Mouse (Mus musculus) hindbrain, embryonic 15.5 days (tissue): ENCODE results near the gene Slc26a1. TPM values are rescaled to one million over a fixed set of nuclear protein-coding genes. Genes with fewer than 3 reads are reported as not detected.

ENCODE experiments used
- ATAC-seq: fragments of 200-750 bp; cut with Nextera tagmentation; 2 replicates; pipeline ENCODE4 v1.8.0; 2017; ENCODE audit warnings: low read depth, moderate number of reproducible peaks, moderate TSS enrichment; ENCODE audit not compliant: low FRiP score
- H3K27ac ChIP-seq: fragments of 300-500 bp; sonication (generic); replicated peaks from 2 replicates; pipeline ENCODE4 v1.5.1; 2015; ENCODE audit warnings: mild to moderate bottlenecking, inconsistent platforms
- H3K27me3 ChIP-seq: fragments of 300-500 bp; sonication (generic); 2 replicates; pipeline ENCODE4 v1.6.1; 2015; ENCODE audit warnings: control low read depth, inconsistent platforms
- H3K36me3 ChIP-seq: fragments of 300-500 bp; sonication (generic); 2 replicates; pipeline ENCODE4 v1.6.1; 2015; ENCODE audit warnings: control low read depth, inconsistent platforms
- H3K4me1 ChIP-seq: fragments of 300-500 bp; sonication (generic); replicated peaks from 2 replicates; pipeline ENCODE4 v1.6.1; 2015; ENCODE audit warnings: control low read depth, inconsistent platforms
- H3K4me2 ChIP-seq: fragments of 300-500 bp; sonication (generic); 2 replicates; pipeline ENCODE4 v1.6.1; 2015; ENCODE audit warnings: moderate library complexity, mild to moderate bottlenecking, inconsistent platforms
- H3K4me3 ChIP-seq: fragments of 300-500 bp; sonication (generic); 2 replicates; pipeline ENCODE4 v1.5.1; 2015; ENCODE audit warnings: mild to moderate bottlenecking, inconsistent platforms
- H3K9ac ChIP-seq: fragments of 300-500 bp; sonication (generic); 2 replicates; pipeline ENCODE4 v1.6.1; 2015; ENCODE audit warnings: inconsistent platforms
- H3K9me3 ChIP-seq: fragments of 300-500 bp; sonication (generic); 2 replicates; pipeline ENCODE4 v1.6.1; 2016; ENCODE audit warnings: control low read depth, inconsistent platforms
- WGBS: fragments of 180-500 bp; shearing (Covaris S2); methylation state at CpG from one replicate; pipeline ENCODE4 v1.1.7; 2015; 5-methylcytosine and 5-hydroxymethylcytosine counted together
- polyA plus RNA-seq: library from polyadenylated mRNA; unstranded; fragments of >200 nt; fragmentation: Nextera tagmentation; extraction: Ambion mirVana; gene quantifications from 2 replicates; pipeline ENCODE4 v1.2.1, GENCODE M21; 2015

Slc26a1 gene
- polyA plus RNA-seq, 1 experiment from 2014 or later, result 3.0 TPM

DNA sequence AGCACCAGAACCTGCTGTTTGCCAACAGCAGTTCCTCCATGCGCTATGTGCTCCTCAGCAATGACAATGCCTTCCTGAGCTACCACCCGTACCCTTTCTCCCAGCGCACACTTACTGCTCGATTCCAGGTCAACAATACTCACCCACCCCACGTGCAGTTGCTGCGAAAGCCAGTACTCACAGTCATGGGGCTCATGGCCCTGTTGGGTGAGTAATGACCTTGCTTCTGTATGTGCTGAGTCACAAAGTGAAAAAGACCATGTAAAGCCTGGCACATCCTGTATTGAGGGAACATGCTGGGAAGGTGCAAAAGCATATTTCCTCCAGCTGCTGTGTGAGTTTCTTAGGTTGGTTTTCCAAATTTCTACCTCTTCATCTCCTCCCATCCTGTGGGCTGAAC, 5.5 kb upstream of the Slc26a1 start:
- H3K9ac ChIP-seq, result no peak overlapping the region
- no peak overlapping the region for H3K4me2 ChIP-seq
- H3K27me3 ChIP-seq, result no peaks in the 10 kb centered on the region
- H3K4me1 ChIP-seq, result peaks cover 16% of the 10 kb centered on the region
- no peak overlapping the region for H3K4me3 ChIP-seq
- ATAC-seq, result no peak
- H3K27ac ChIP-seq, result no peak overlapping the region
- H3K36me3 ChIP-seq, result no peaks in the 10 kb centered on the region
- 92% methylated on average over 6 of the region's 6 CpGs for WGBS
- H3K9me3 ChIP-seq, result no peaks in the 10 kb centered on the region

- WGBS, result 56% methylated on average over 3 of the region's 3 CpGs
- Histone ChIP-seq H3K4me1 (peaks cover 16% of the 10 kb centered on the region), H3K4me3 (no peak overlapping the region), H3K9me3 (no peaks in the 10 kb centered on the region), H3K9ac (no peak overlapping the region), H3K27me3 (no peaks in the 10 kb centered on the region), H3K36me3 (no peaks in the 10 kb centered on the region), H3K4me2 (no peak overlapping the region), H3K27ac (no peak overlapping the region)
- no peak for ATAC-seq
These were observed 4.5 kb upstream of the Slc26a1 start for GRCm38 (mm10) chr5:108679909-108680308.

DNA sequence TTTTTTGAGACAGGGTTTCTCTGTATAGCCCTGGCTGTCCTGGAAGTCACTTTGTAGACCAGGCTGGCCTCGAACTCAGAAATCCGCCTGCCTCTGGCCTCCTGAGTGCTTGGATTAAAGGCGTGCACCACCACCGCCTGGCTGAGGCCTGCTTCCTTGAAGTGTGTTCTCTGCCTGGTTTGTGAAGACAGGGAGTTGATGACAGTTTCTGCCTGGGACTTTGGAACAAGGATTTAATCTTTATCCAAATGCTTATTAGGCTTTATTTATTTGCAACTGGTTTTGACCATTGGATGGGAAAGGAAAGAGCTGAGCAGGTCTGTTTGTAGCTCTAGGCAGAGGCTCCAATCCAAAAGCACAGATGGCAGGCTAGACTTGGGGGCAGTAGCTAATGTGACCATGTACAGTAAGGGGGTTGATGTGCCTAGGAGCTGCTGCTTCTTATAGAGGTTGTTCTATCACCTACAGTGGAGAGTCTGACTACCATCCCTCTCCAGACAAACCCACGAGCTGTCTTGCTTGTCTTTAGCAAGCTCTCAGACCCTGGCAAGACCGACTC, 3.0 kb upstream of the Slc26a1 start:
- no peak for ATAC-seq
- WGBS, result 89% methylated on average over 6 of the region's 6 CpGs
- H3K4me1 ChIP-seq, result peaks cover 16% of the 10 kb centered on the region
- H3K9ac ChIP-seq, result no peak overlapping the region
- no peak overlapping the region for H3K4me2 ChIP-seq
- no peaks in the 10 kb centered on the region for H3K36me3 ChIP-seq
- H3K9me3 ChIP-seq, result no peaks in the 10 kb centered on the region
- H3K27ac ChIP-seq, result peak overlapping the region; percentile 45; the same call in 1 of the 2 replicates
- H3K4me3 ChIP-seq, result no peak overlapping the region
- no peaks in the 10 kb centered on the region for H3K27me3 ChIP-seq

- Histone ChIP-seq H3K9me3 (no peaks in the 10 kb centered on the region), H3K27ac (peak overlapping the region; percentile 87), H3K4me1 (peaks cover 16% of the 10 kb centered on the region), H3K36me3 (no peaks in the 10 kb centered on the region), H3K4me3 (peak overlapping the region; percentile 34), H3K4me2 (peak overlapping the region; percentile 66), H3K9ac (peak overlapping the region; percentile 46), H3K27me3 (no peaks in the 10 kb centered on the region)
- WGBS, result 3% methylated on average over 25 of the region's 25 CpGs
- ATAC-seq, result peak; percentile 93
These were observed 2.4 kb upstream of the Slc26a1 start for GRCm38 (mm10) chr5:108677605-108678295.

DNA sequence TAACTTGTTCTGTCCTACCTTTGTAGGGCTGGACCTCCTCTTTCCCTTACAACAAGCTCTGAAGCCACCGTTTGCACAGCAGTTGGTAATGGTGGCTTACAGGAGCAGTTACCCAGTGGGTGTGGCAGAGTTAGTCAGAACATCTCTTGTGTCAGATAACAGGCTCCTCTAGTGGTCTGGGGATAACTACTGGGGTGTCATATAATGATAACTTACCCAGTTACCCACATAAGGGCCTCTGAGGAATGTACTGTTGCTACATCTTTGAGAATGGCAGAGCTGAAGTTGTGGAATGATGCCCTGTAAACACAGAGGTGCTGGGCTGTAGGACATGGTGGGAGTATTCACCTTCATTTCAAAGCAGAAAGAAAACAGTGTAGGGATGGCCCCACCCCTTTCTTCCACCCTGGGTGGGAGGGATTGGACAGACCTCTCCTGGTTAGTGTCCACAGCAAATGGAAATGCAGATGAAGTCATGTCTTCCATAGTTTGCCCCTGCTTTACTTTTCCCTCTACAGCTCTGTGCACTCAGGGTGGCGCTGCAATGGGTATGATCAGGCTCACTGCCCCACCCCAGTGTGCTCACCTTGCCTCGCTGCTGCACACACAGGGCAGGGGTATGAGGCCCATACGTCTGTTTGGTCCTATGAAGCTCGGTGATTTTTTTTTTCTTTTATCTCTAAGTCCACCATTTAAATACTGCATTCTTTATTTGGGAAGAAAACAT, 1.6 kb upstream of the Slc26a1 start:
- H3K4me3 ChIP-seq, result peak overlapping the region; percentile 34
- H3K27ac ChIP-seq, result peak overlapping the region; percentile 87
- H3K9ac ChIP-seq, result peak overlapping the region; percentile 46
- H3K9me3 ChIP-seq, result no peaks in the 10 kb centered on the region
- ATAC-seq, result peak; percentile 75
- H3K36me3 ChIP-seq, result peaks cover 2% of the 10 kb centered on the region; the same call in 1 of the 2 replicates
- WGBS, result 7% methylated on average over 5 of the region's 5 CpGs
- H3K4me1 ChIP-seq, result peaks cover 16% of the 10 kb centered on the region
- H3K4me2 ChIP-seq, result peak overlapping the region; percentile 66
- H3K27me3 ChIP-seq, result no peaks in the 10 kb centered on the region

DNA sequence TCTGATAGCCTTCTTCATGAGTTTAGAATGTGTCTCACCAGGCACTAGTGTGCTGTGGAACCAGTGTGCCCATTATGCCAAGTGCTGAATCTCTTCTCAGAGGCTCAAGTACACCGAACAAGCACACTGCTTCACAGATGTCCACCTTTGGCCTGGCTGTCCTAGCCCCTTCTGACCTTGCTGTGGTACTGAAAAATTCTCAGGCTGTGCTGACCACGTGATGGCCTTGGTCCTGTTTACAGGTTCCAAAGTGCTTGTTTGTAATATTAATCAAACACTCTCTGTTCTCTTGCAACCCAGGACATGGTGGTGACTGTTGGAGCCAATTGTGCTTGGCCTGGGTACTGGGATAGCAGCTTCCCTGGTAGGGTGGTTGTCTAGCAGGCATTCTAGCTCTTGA, 745 bp downstream of the Slc26a1 start:
- no peak for ATAC-seq
- Histone ChIP-seq H3K27ac (no peak overlapping the region), H3K4me3 (no peak overlapping the region), H3K36me3 (peaks cover 9% of the 10 kb centered on the region; the same call in 1 of the 2 replicates), H3K27me3 (no peaks in the 10 kb centered on the region), H3K4me2 (no peak overlapping the region), H3K9me3 (no peaks in the 10 kb centered on the region), H3K4me1 (peaks cover 24% of the 10 kb centered on the region), H3K9ac (no peak overlapping the region)
- WGBS, result 88% methylated on average over 2 of the region's 2 CpGs

- Histone ChIP-seq H3K9me3 (no peaks in the 10 kb centered on the region), H3K4me2 (no peak overlapping the region), H3K4me1 (peaks cover 25% of the 10 kb centered on the region), H3K36me3 (peaks cover 9% of the 10 kb centered on the region; the same call in 1 of the 2 replicates), H3K4me3 (no peak overlapping the region), H3K27ac (no peak overlapping the region), H3K27me3 (no peaks in the 10 kb centered on the region), H3K9ac (no peak overlapping the region)
- ATAC-seq, result no peak
- 94% methylated on average over 12 of the region's 12 CpGs for WGBS
These were observed 3.6 kb downstream of the Slc26a1 start for GRCm38 (mm10) chr5:108671757-108672156.

- Histone ChIP-seq H3K36me3 (peaks cover 9% of the 10 kb centered on the region; the same call in 1 of the 2 replicates), H3K27me3 (no peaks in the 10 kb centered on the region), H3K4me1 (peaks cover 22% of the 10 kb centered on the region), H3K9me3 (no peaks in the 10 kb centered on the region), H3K4me2 (no peak overlapping the region), H3K4me3 (no peak overlapping the region), H3K9ac (no peak overlapping the region), H3K27ac (no peak overlapping the region)
- no peak for ATAC-seq
These were observed 4.6 kb downstream of the Slc26a1 start for GRCm38 (mm10) chr5:108670785-108671184.

DNA sequence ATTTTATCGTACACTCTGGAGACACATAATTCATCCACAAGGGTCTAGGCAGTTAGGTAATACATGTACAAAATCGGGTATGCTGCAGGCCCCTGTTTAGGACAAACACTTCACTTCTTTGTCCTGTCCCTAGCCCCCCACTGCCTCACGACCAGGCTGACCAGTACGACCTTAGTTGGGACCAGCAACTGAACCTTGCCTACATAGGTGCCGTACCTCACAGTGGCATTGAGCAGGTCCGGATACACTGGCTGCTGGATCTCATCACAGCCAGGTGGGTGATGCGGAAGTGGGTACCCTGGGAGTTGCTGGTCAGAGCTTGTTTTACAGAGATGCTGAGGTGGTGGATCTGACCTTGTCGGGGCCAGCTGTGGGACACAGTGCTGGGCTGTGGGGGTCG, 5.4 kb downstream of the Slc26a1 start:
- Histone ChIP-seq H3K9me3 (no peaks in the 10 kb centered on the region), H3K36me3 (peaks cover 9% of the 10 kb centered on the region; the same call in 1 of the 2 replicates), H3K4me2 (peak overlapping the region; percentile 79), H3K27ac (peak overlapping the region; percentile 87), H3K4me3 (peak overlapping the region; percentile 53), H3K9ac (0 out of 2 replicates have a peak overlapping the region, but pooled peaks have one; percentile 64), H3K27me3 (no peaks in the 10 kb centered on the region), H3K4me1 (peaks cover 22% of the 10 kb centered on the region)
- no peak for ATAC-seq
- WGBS, result 77% methylated on average over 9 of the region's 9 CpGs

DNA sequence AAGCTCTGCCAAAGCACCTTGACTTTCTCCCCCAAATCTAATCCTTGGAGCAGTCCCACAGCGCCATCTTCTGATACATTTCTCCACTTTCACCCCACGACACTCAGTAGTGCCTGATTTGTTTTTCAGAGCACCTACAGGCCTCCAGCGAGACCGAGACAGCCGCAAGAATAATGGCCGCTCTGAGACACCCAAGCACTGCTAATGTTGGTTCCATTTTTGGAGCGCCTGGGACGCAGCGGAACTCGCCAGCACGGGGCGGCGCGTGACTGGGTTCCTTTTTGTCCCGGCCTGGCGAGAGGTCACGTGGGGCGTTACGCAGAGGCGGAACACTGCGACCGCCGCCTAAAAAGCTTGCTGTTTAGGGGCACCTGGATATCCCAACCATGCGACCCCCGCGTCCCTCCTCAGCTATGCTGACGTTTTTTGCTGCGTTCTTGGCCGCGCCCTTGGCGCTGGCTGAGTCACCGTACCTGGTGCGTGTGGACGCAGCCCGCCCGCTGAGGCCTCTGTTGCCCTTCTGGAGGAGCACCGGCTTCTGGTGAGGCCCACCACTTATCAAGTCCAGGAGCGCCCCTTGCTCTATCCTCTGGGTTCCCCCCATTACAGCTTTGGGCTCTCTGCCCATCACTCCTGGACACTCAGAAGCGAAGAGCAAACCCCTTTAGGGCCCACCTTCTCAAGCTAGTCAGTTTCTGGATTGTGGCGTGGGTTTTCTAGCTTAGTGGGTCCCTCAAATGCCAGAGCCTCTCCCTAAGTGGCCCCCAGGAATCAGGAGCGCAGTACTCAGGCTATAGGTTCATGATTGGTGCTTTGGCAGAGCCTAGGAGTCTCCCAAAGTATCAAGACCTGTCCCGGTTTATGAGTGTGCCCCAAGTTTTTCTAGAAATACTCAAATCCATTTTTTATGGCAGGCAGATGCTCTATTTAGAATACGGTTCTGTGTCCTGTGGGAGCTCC, 6.1 kb downstream of the Slc26a1 start, which contains the start of gene Dgkq:
Gene Dgkq (minus strand): TSS at position 696 of the 960 bp plus-strand sequence.
- Histone ChIP-seq H3K9ac (peak within 1 kb of the TSS; percentile 64), H3K36me3 (peaks cover 9% of the 10 kb centered on the region; the same call in 1 of the 2 replicates), H3K9me3 (no peaks in the 10 kb centered on the region), H3K4me2 (peak within 1 kb of the TSS; percentile 79), H3K4me1 (peaks cover 22% of the 10 kb centered on the region), H3K4me3 (peak within 1 kb of the TSS; percentile 53), H3K27ac (peak within 1 kb of the TSS; percentile 87), H3K27me3 (no peaks in the 10 kb centered on the region)
- 7% methylated on average over 43 of the region's 43 CpGs for WGBS
- peak; percentile 87 for ATAC-seq

DNA sequence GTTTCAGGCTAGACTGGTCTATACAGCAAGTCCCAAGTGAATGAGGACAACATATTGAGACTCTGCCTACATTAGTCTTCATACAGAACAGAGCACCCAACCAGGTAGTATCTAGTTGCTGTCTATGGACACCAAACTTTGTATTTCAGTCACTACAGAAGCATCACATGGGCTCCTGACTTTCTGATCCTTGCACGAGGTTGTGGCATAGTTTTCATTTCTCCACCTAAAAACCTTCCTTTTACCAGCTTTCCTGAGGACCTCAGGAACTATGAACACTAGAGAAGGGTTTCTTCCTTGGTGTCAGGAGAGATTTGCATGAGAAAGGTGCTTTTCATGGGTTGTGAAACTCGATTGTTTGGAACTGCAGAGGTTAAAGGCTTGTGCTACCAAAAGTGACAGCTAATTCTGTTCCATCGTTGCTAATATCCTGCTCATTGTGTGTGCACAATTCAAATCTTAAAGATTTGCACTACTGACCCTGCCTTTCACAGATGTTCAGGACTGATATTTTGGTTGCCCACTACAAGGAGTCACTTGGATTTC, 6.9 kb downstream of the Slc26a1 start:
- WGBS, result 7% methylated on average over 3 of the region's 3 CpGs
- Histone ChIP-seq H3K27me3 (no peaks in the 10 kb centered on the region), H3K4me2 (peak overlapping the region; percentile 79), H3K36me3 (peaks cover 9% of the 10 kb centered on the region; the same call in 1 of the 2 replicates), H3K4me3 (peak overlapping the region; percentile 53), H3K4me1 (peaks cover 22% of the 10 kb centered on the region), H3K9ac (peak overlapping the region; percentile 64), H3K9me3 (no peaks in the 10 kb centered on the region), H3K27ac (peak overlapping the region; percentile 87)
- no peak; the same call in 1 of the 2 replicates for ATAC-seq
